Mouse (Mus musculus): ENCODE measurements around the gene Pip4k2b. TPM values are rescaled to one million over a fixed set of nuclear protein-coding genes. Genes with fewer than 3 reads are reported as not detected.
"Not testable (repeated sequence)": the region's sequence is repeated elsewhere in the genome, so short reads cannot be mapped to it uniquely, and the experiment has no call there.

Pip4k2b gene
- 1.8 and 1.9 TPM in 2 replicates for polyA plus RNA-seq (2014; fragmentation: Nextera tagmentation; extraction: Ambion mirVana)

- Histone ChIP-seq H3K9me3 (ENCODE audit: control insufficient read depth, low read length) (no peaks in the 10 kb centered on the region), H3K27ac (ENCODE audit: low read depth, low read length) (peak within 1 kb of the TSS; percentile 90), H3K36me3 (ENCODE audit: control insufficient read depth, insufficient read depth, low read length) (no peaks in the 10 kb centered on the region; the same call in 1 of the 2 replicates), H3K27me3 (ENCODE audit: control insufficient read depth, insufficient read depth, low read length) (no peaks in the 10 kb centered on the region), H3K4me3 (ENCODE audit: low read depth, low read length) (peak within 1 kb of the TSS; percentile 85), H3K4me2 (ENCODE audit: low read depth, low read length, severe bottlenecking) (peak within 1 kb of the TSS; percentile 91), H3K4me1 (replicated peaks; ENCODE audit: control insufficient read depth, insufficient read depth, low read length) (peaks cover 6% of the 10 kb centered on the region), H3K9ac (ENCODE audit: low read length) (peak within 1 kb of the TSS; percentile 94)
- ATAC-seq (replicated peaks; ENCODE audit: low FRiP score) (peak; percentile 47), DNase-seq (ENCODE audit: low spot score) (peak; percentile 79)
- WGBS, result 0% methylated on average over 48 of the region's 63 CpGs
These were observed at the start of gene Pip4k2b for GRCm38 (mm10) chr11:97744063-97744717. Gene Pip4k2b (minus strand): TSS chr11:97744704.

GRCm38 (mm10) chr11:97793165-97793564 is 48.7 kb upstream of the Pip4k2b start:
- Histone ChIP-seq H3K4me1 (replicated peaks; ENCODE audit: control insufficient read depth, insufficient read depth, low read length) (no peaks in the 10 kb centered on the region), H3K27ac (ENCODE audit: low read depth, low read length) (no peak overlapping the region), H3K9ac (ENCODE audit: low read length) (no peak overlapping the region), H3K9me3 (ENCODE audit: control insufficient read depth, low read length) (no peaks in the 10 kb centered on the region), H3K27me3 (ENCODE audit: control insufficient read depth, insufficient read depth, low read length) (no peaks in the 10 kb centered on the region), H3K36me3 (ENCODE audit: control insufficient read depth, insufficient read depth, low read length) (no peaks in the 10 kb centered on the region), H3K4me3 (ENCODE audit: low read depth, low read length) (no peak overlapping the region), H3K4me2 (ENCODE audit: low read depth, low read length, severe bottlenecking) (no peak overlapping the region)
- WGBS, result 1% methylated on average over 2 of the region's 2 CpGs
- DNase-seq (ENCODE audit: low spot score), result no peak
- ATAC-seq (replicated peaks; ENCODE audit: low FRiP score), result no peak

GRCm38 (mm10) chr11:97790778-97791438 is 46.4 kb upstream of the Pip4k2b start:
- H3K4me1 ChIP-seq (replicated peaks; ENCODE audit: control insufficient read depth, insufficient read depth, low read length); H3K36me3 ChIP-seq (ENCODE audit: control insufficient read depth, insufficient read depth, low read length); ATAC-seq (replicated peaks; ENCODE audit: low FRiP score); DNase-seq (ENCODE audit: low spot score); H3K27ac ChIP-seq (ENCODE audit: low read depth, low read length); H3K4me2 ChIP-seq (ENCODE audit: low read depth, low read length, severe bottlenecking); H3K27me3 ChIP-seq (ENCODE audit: control insufficient read depth, insufficient read depth, low read length); H3K9me3 ChIP-seq (ENCODE audit: control insufficient read depth, low read length); H3K4me3 ChIP-seq (ENCODE audit: low read depth, low read length); H3K9ac ChIP-seq (ENCODE audit: low read length): not testable (repeated sequence)
- WGBS, result 79% methylated on average over 2 of the region's 2 CpGs

- 85% methylated on average over 5 of the region's 5 CpGs for WGBS
- DNase-seq (ENCODE audit: low spot score), result no peak
These were observed 45.2 kb upstream of the Pip4k2b start for GRCm38 (mm10) chr11:97789727-97790126.

GRCm38 (mm10) chr11:97787961-97788360 is 43.5 kb upstream of the Pip4k2b start:
- WGBS, result 89% methylated on average over 3 of the region's 3 CpGs
- Histone ChIP-seq H3K4me1 (replicated peaks; ENCODE audit: control insufficient read depth, insufficient read depth, low read length) (no peaks in the 10 kb centered on the region), H3K4me2 (ENCODE audit: low read depth, low read length, severe bottlenecking) (no peak overlapping the region), H3K4me3 (ENCODE audit: low read depth, low read length) (no peak overlapping the region), H3K36me3 (ENCODE audit: control insufficient read depth, insufficient read depth, low read length) (no peaks in the 10 kb centered on the region), H3K9me3 (ENCODE audit: control insufficient read depth, low read length) (no peaks in the 10 kb centered on the region), H3K27ac (ENCODE audit: low read depth, low read length) (no peak overlapping the region), H3K27me3 (ENCODE audit: control insufficient read depth, insufficient read depth, low read length) (no peaks in the 10 kb centered on the region), H3K9ac (ENCODE audit: low read length) (no peak overlapping the region)
- DNase-seq (ENCODE audit: low spot score) (no peak), ATAC-seq (replicated peaks; ENCODE audit: low FRiP score) (no peak)

More at GRCm38 (mm10) chr11:97789727-97790126, 45.2 kb upstream of the Pip4k2b start:
- ATAC-seq (replicated peaks; ENCODE audit: low FRiP score), result no peak
- Histone ChIP-seq H3K27ac (ENCODE audit: low read depth, low read length) (no peak overlapping the region), H3K36me3 (ENCODE audit: control insufficient read depth, insufficient read depth, low read length) (no peaks in the 10 kb centered on the region), H3K9me3 (ENCODE audit: control insufficient read depth, low read length) (no peaks in the 10 kb centered on the region), H3K27me3 (ENCODE audit: control insufficient read depth, insufficient read depth, low read length) (no peaks in the 10 kb centered on the region), H3K4me1 (replicated peaks; ENCODE audit: control insufficient read depth, insufficient read depth, low read length) (no peaks in the 10 kb centered on the region), H3K4me2 (ENCODE audit: low read depth, low read length, severe bottlenecking) (no peak overlapping the region), H3K9ac (ENCODE audit: low read length) (no peak overlapping the region), H3K4me3 (ENCODE audit: low read depth, low read length) (no peak overlapping the region)

- H3K4me3 ChIP-seq (ENCODE audit: low read depth, low read length), result peak overlapping the region; percentile 96
- peak overlapping the region; percentile 54 for H3K4me2 ChIP-seq (ENCODE audit: low read depth, low read length, severe bottlenecking)
- no peaks in the 10 kb centered on the region for H3K27me3 ChIP-seq (ENCODE audit: control insufficient read depth, insufficient read depth, low read length)
- no peaks in the 10 kb centered on the region for H3K9me3 ChIP-seq (ENCODE audit: control insufficient read depth, low read length)
- ATAC-seq (replicated peaks; ENCODE audit: low FRiP score) (no peak; the same call in 1 of the 2 replicates), DNase-seq (ENCODE audit: low spot score) (no peak)
- H3K36me3 ChIP-seq (ENCODE audit: control insufficient read depth, insufficient read depth, low read length), result peaks cover 12% of the 10 kb centered on the region
- H3K9ac ChIP-seq (ENCODE audit: low read length), result peak overlapping the region; percentile 67
- H3K4me1 ChIP-seq (replicated peaks; ENCODE audit: control insufficient read depth, insufficient read depth, low read length), result peaks cover 7% of the 10 kb centered on the region; the same call in 1 of the 2 replicates
- under 1% methylated on average over 10 of the region's 10 CpGs for WGBS
- peak overlapping the region; percentile 10; the same call in 1 of the 2 replicates for H3K27ac ChIP-seq (ENCODE audit: low read depth, low read length)
These were observed 38.0 kb upstream of the Pip4k2b start for GRCm38 (mm10) chr11:97782564-97782895.

GRCm38 (mm10) chr11:97781832-97782563 is 37.5 kb upstream of the Pip4k2b start, which contains the start of gene Rpl23:
Gene Rpl23 (minus strand): TSS chr11:97782437.
- DNase-seq (ENCODE audit: low spot score), result peak; percentile 100
- WGBS, result under 1% methylated on average over 67 of the region's 67 CpGs

GRCm38 (mm10) chr11:97781478-97781831 is 37.0 kb upstream of the Pip4k2b start:
- H3K27me3 ChIP-seq (ENCODE audit: control insufficient read depth, insufficient read depth, low read length), result no peaks in the 10 kb centered on the region
- no peak for ATAC-seq (replicated peaks; ENCODE audit: low FRiP score)
- H3K4me2 ChIP-seq (ENCODE audit: low read depth, low read length, severe bottlenecking), result peak overlapping the region; percentile 74
- H3K4me3 ChIP-seq (ENCODE audit: low read depth, low read length), result peak overlapping the region; percentile 96
- peaks cover 7% of the 10 kb centered on the region; the same call in 1 of the 2 replicates for H3K4me1 ChIP-seq (replicated peaks; ENCODE audit: control insufficient read depth, insufficient read depth, low read length)
- DNase-seq (ENCODE audit: low spot score), result no peak
- no peaks in the 10 kb centered on the region for H3K9me3 ChIP-seq (ENCODE audit: control insufficient read depth, low read length)
- WGBS, result 2% methylated on average over 11 of the region's 11 CpGs
- peak overlapping the region; percentile 90; the same call in 1 of the 2 replicates for H3K27ac ChIP-seq (ENCODE audit: low read depth, low read length)
- peak overlapping the region; percentile 98 for H3K9ac ChIP-seq (ENCODE audit: low read length)
- H3K36me3 ChIP-seq (ENCODE audit: control insufficient read depth, insufficient read depth, low read length), result peaks cover 17% of the 10 kb centered on the region

More at GRCm38 (mm10) chr11:97781832-97782563, 37.5 kb upstream of the Pip4k2b start, which contains the start of gene Rpl23:
- Histone ChIP-seq H3K27ac (ENCODE audit: low read depth, low read length) (peak within 1 kb of the TSS; percentile 90), H3K4me1 (replicated peaks; ENCODE audit: control insufficient read depth, insufficient read depth, low read length) (peaks cover 7% of the 10 kb centered on the region; the same call in 1 of the 2 replicates), H3K9me3 (ENCODE audit: control insufficient read depth, low read length) (no peaks in the 10 kb centered on the region), H3K27me3 (ENCODE audit: control insufficient read depth, insufficient read depth, low read length) (no peaks in the 10 kb centered on the region), H3K4me3 (ENCODE audit: low read depth, low read length) (peak within 1 kb of the TSS; percentile 96), H3K9ac (ENCODE audit: low read length) (peak within 1 kb of the TSS; percentile 98), H3K4me2 (ENCODE audit: low read depth, low read length, severe bottlenecking) (peak within 1 kb of the TSS; percentile 74), H3K36me3 (ENCODE audit: control insufficient read depth, insufficient read depth, low read length) (peaks cover 17% of the 10 kb centered on the region)
- peak; percentile 96 for ATAC-seq (replicated peaks; ENCODE audit: low FRiP score)

Measured in forebrain, embryonic 11.5 days (tissue).